Mouse (Mus musculus) cortical plate, adult 2 months (tissue): ENCODE measurements around the gene Mblac2.

ENCODE experiments used
- CTCF ChIP-seq: fragments of 200-500 bp; IDR thresholded peaks from 2 replicates; pipeline ENCODE4 v1.5.1; 2011; ENCODE audit warnings: mild to moderate bottlenecking, control low read depth, low read length; ENCODE audit not compliant: insufficient read depth; ENCODE audit errors: extremely low read depth
- POLR2A ChIP-seq: fragments of 200-500 bp; IDR thresholded peaks from 2 replicates; pipeline ENCODE4 v1.6.1; 2011; ENCODE audit warnings: mild to moderate bottlenecking, low read length, control low read depth; ENCODE audit not compliant: insufficient read depth; ENCODE audit errors: extremely low read depth

- TF ChIP-seq CTCF (no peak), POLR2A (no peak)
These were observed 32.9 kb downstream of the Mblac2 start for GRCm38 (mm10) chr13:81744092-81744396.
